8 mouse cellular contexts compared by ENCODE assay signal in genomic region chr11:96830539-96831216, GRCm38 (mm10). TPM values are rescaled to one million over a fixed set of nuclear protein-coding genes. Genes with fewer than 3 reads are reported as not detected.
DNase-seq lines count a peak whose midpoint lies in the region; ATAC-seq and TF ChIP-seq lines count a peak whose summit lies in the region.

No protein-coding gene starts in this region.

- peak overlapping the region; percentile 73 for H3K4me2 ChIP-seq in liver, embryonic 13.5 days

- H3K27ac ChIP-seq in heart, adult 2 months = peak overlapping the region; percentile 95
- peak overlapping the region; percentile 67; the same call in 1 of the 2 replicates for H3K27ac ChIP-seq in thymus, adult 2 months (ENCODE audit: control insufficient read depth, insufficient read depth, low read length)
- peak overlapping the region; percentile 64 for H3K27ac ChIP-seq in liver, embryonic 13.5 days

- intact Hi-C loops in heart, adult 2 months (cut with DNase I) = loop anchor here (1.0 kb wide), 1 partner anchor 30 kb away; no protein-coding TSS in a partner anchor

- no peak for TF ChIP-seq EP300 in heart, adult 2 months (IDR thresholded peaks at IDR 0.05; ENCODE audit: insufficient read depth, low read depth, low read length)

- 13% methylated on average over 13 of the region's 13 CpGs for WGBS in heart, adult 2 months
- 31% methylated on average over 13 of the region's 13 CpGs for WGBS in thymus, adult 2 months
- WGBS in liver, embryonic 13.5 days (ENCODE audit: insufficient replicate concordance) = 10% methylated on average over 13 of the region's 13 CpGs

- no peaks in the 10 kb centered on the region for H3K9me3 ChIP-seq in liver, embryonic 13.5 days (replicated peaks)

- no peak for DNase-seq in heart, adult 2 months
- DNase-seq in heart, adult 9 months (ENCODE audit: low spot score in 2 of 2) = no peak
- no peak for DNase-seq in thymus, adult 2 months
- DNase-seq in thymus, postnatal 25 days = no peak
- no peak for DNase-seq in liver, embryonic 13.5 days
- no peak for DNase-seq in right cerebral cortex, postnatal 4 days
- DNase-seq in urinary bladder, postnatal 14 days (ENCODE audit: low spot score) = no peak
- DNase-seq in cerebellum, adult 18-20 months = no peak

- TF ChIP-seq POLR2A in heart, adult 2 months (IDR thresholded peaks at IDR 0.05; ENCODE audit: insufficient read depth, low read depth, low read length) = no peak
- TF ChIP-seq POLR2A in thymus, adult 2 months (IDR thresholded peaks at IDR 0.05; ENCODE audit: control insufficient read depth, extremely low read depth, insufficient read depth, low read length, poor library complexity) = no peak

- H3K36me3 ChIP-seq in heart, adult 2 months (ENCODE audit: control insufficient read depth, insufficient read depth, low read length) = peaks cover 7% of the 10 kb centered on the region
- H3K36me3 ChIP-seq in thymus, adult 2 months (ENCODE audit: control insufficient read depth, insufficient read depth, low read length) = no peaks in the 10 kb centered on the region; the same call in 1 of the 2 replicates
- peaks cover 24% of the 10 kb centered on the region for H3K36me3 ChIP-seq in liver, embryonic 13.5 days

- peak overlapping the region; percentile 53 for H3K9ac ChIP-seq in heart, adult 2 months (ENCODE audit: low read depth, low read length)
- peak overlapping the region; percentile 72 for H3K9ac ChIP-seq in liver, embryonic 13.5 days

- H3K79me2 ChIP-seq in heart, adult 2 months (replicated peaks; ENCODE audit: control insufficient read depth, insufficient read depth, low read length) = peaks cover 5% of the 10 kb centered on the region; the same call in 1 of the 2 replicates

- H3K4me1 ChIP-seq in heart, adult 2 months (ENCODE audit: control insufficient read depth, insufficient read depth, low read length) = peaks cover 9% of the 10 kb centered on the region
- H3K4me1 ChIP-seq in thymus, adult 2 months (replicated peaks; ENCODE audit: control insufficient read depth, insufficient read depth, low read length) = peaks cover 5% of the 10 kb centered on the region
- H3K4me1 ChIP-seq in liver, embryonic 13.5 days (replicated peaks) = peaks cover 46% of the 10 kb centered on the region

- no peak for ATAC-seq in liver, embryonic 13.5 days (ENCODE audit: low read depth)

- no peaks in the 10 kb centered on the region for H3K27me3 ChIP-seq in heart, adult 2 months (ENCODE audit: control insufficient read depth, insufficient read depth, low read length)
- H3K27me3 ChIP-seq in thymus, adult 2 months (ENCODE audit: control insufficient read depth, insufficient read depth, low read length) = no peaks in the 10 kb centered on the region
- no peaks in the 10 kb centered on the region for H3K27me3 ChIP-seq in liver, embryonic 13.5 days

- TF ChIP-seq CTCF in heart, adult 2 months (IDR thresholded peaks at IDR 0.05) = no peak
- TF ChIP-seq CTCF in thymus, adult 2 months (IDR thresholded peaks at IDR 0.05; ENCODE audit: borderline replicate concordance, control insufficient read depth, extremely low read depth, insufficient read depth, low read length, poor library complexity) = no peak

- H3K4me3 ChIP-seq in heart, adult 2 months = peak overlapping the region; percentile 74
- H3K4me3 ChIP-seq in thymus, adult 2 months (ENCODE audit: control insufficient read depth, insufficient read depth, low read length) = peak overlapping the region; percentile 93
- H3K4me3 ChIP-seq in liver, embryonic 13.5 days (replicated peaks) = peak overlapping the region; percentile 78

RNA-seq across cellular contexts. Expression of gene Nfe2l1, which starts 0.9 kb away (rescaled TPM):
- total RNA-seq in heart, adult 2 months (2021) = 100 to 1,000 TPM; 395 to 436 TPM
- 397 and 529 TPM in 2 replicates for polyA plus RNA-seq in heart, adult 2 months (2012; rRNA removed)
- 136 and 170 TPM in 2 replicates for polyA plus RNA-seq in thymus, adult 2 months (2012; rRNA removed)
- polyA plus RNA-seq in liver, embryonic 13.5 days (2015; fragmentation: Nextera tagmentation; extraction: Ambion mirVana) = 19.2 and 20.2 TPM in 2 replicates

RNA-seq across cellular contexts. Expression of gene Copz2, which starts 19.0 kb away (rescaled TPM):
- 10 to 100 TPM; 35.0 to 36.9 TPM for total RNA-seq in heart, adult 2 months (2021)
- 55.0 and 76.6 TPM in 2 replicates for polyA plus RNA-seq in heart, adult 2 months (2012; rRNA removed)
- 24.5 and 25.3 TPM in 2 replicates for polyA plus RNA-seq in thymus, adult 2 months (2012; rRNA removed)
- 19.7 and 20.0 TPM in 2 replicates for polyA plus RNA-seq in liver, embryonic 13.5 days (2015; fragmentation: Nextera tagmentation; extraction: Ambion mirVana)

RNA-seq across cellular contexts. Expression of gene Cbx1, which starts 41.8 kb away (rescaled TPM):
- total RNA-seq in heart, adult 2 months (2021) = 10 to 100 TPM; 34.8 to 36.9 TPM
- 8.4 and 11.1 TPM in 2 replicates for polyA plus RNA-seq in heart, adult 2 months (2012; rRNA removed)
- 52.3 and 61.2 TPM in 2 replicates for polyA plus RNA-seq in thymus, adult 2 months (2012; rRNA removed)
- polyA plus RNA-seq in liver, embryonic 13.5 days (2015; fragmentation: Nextera tagmentation; extraction: Ambion mirVana) = 47.5 and 51.9 TPM in 2 replicates

RNA-seq across cellular contexts. Expression of gene Snx11, which starts 53.3 kb away (rescaled TPM):
- total RNA-seq in heart, adult 2 months (2021) = 10 to 100 TPM; 11.6 to 12.5 TPM
- 11.1 and 16.2 TPM in 2 replicates for polyA plus RNA-seq in heart, adult 2 months (2012; rRNA removed)
- polyA plus RNA-seq in thymus, adult 2 months (2012; rRNA removed) = 25.0 and 26.2 TPM in 2 replicates
- polyA plus RNA-seq in liver, embryonic 13.5 days (2015; fragmentation: Nextera tagmentation; extraction: Ambion mirVana) = 9.7 and 10.6 TPM in 2 replicates
